Mouse (Mus musculus) adipocyte (in vitro differentiated cells): Measurements from ENCODE around the gene Prdx6.
"Not testable (repeated sequence)": the region's sequence is repeated elsewhere in the genome, so short reads cannot be mapped to it uniquely, and the experiment has no call there.

Source experiments
- DNase-seq: peaks from one replicate; pipeline ENCODE4 v3.0.0-alpha.2; 2016; ENCODE audit warnings: low spot score

Prdx6 gene

GRCm38 (mm10) chr1:161251417-161252265, 622 bp upstream of the Prdx6 start:
- no peak for DNase-seq

- DNase-seq = peak; percentile 54
Observed at GRCm38 (mm10) chr1:161250031-161250603, 902 bp downstream of the Prdx6 start.

- DNase-seq = no peak
Observed at GRCm38 (mm10) chr1:161249442-161249841, 1.6 kb downstream of the Prdx6 start.

GRCm38 (mm10) chr1:161248685-161249084, 2.3 kb downstream of the Prdx6 start:
- no peak for DNase-seq

- peak; percentile 54 for DNase-seq
Observed at GRCm38 (mm10) chr1:161247643-161248580, 3.1 kb downstream of the Prdx6 start.

DNA sequence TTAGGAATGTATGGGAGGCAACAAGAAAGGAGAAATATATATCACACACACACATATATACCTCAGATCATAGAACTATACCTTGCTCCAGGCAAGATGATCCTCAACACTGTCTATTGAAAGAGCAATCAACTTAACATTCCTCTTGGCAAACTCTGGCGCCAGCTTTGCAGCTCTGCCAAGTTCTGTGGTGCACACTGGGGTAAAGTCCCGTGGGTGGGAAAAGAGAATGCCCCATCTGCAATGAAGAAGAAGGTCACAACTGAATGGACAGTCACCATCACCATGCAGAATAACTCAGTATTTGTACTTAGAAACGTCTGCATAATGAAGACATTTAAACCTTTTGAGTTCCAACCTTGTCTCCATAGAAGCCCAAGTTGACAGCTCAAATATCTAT, 3.8 kb downstream of the Prdx6 start:
- no peak for DNase-seq

- no peak for DNase-seq
Observed at GRCm38 (mm10) chr1:161237750-161238149, 13.3 kb downstream of the Prdx6 start.

DNA sequence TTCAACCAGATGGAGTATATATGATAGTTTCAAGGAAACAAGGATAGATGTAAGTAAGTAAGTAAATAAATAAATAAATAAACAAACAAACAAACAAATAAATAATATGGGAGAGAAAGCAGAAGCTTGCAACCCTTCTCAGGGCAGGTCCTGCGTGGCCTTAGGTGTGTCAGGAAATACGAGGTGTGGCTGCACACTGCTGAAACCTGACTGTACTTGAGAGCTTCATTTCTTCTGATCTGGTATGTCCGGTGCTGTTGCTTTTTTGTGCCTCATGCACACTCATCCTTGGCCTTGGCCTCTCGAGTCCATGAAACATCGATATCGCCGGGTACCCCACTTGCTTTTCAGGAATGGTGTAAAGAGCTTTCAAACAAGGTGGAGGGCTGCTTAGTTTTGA, 13.7 kb downstream of the Prdx6 start:
- no peak for DNase-seq

DNA sequence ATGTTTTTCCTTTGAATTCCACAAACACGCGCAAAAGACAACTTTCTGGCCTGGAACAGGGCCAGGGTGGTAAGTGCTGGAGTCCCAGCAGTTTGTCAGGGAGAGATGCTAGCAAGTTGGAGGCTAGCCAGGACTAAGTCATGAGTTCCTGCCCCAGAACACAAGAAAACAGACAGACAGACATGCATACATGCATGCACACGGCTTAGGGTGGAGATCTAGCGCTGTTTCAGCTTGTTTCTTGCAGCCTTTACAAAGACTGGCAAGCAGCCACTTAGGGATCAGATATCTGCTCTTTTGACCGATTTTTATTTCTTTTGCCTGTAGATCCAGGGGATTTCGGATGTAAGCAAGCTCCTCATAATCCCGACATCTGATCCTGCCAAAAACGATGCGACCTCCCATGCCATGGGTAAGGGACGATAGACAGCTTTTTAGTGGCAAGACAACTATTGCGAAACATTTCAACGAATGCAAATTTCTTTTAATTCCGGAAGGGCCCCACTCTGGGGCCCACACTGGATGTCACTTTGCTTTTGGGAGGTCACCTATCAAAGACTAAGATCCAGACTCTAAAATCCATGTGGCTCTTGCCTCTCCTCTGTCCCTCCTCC, 17.7 kb downstream of the Prdx6 start:
- no peak for DNase-seq

- no peak for DNase-seq
Observed at GRCm38 (mm10) chr1:161232181-161232580, 18.8 kb downstream of the Prdx6 start.

GRCm38 (mm10) chr1:161224837-161225236, 26.2 kb downstream of the Prdx6 start:
- peak; percentile 63 for DNase-seq

- DNase-seq = no peak
Observed at GRCm38 (mm10) chr1:161219816-161220215, 31.2 kb downstream of the Prdx6 start.

GRCm38 (mm10) chr1:161214465-161214864, 36.6 kb downstream of the Prdx6 start:
- DNase-seq = peak; percentile 41

DNA sequence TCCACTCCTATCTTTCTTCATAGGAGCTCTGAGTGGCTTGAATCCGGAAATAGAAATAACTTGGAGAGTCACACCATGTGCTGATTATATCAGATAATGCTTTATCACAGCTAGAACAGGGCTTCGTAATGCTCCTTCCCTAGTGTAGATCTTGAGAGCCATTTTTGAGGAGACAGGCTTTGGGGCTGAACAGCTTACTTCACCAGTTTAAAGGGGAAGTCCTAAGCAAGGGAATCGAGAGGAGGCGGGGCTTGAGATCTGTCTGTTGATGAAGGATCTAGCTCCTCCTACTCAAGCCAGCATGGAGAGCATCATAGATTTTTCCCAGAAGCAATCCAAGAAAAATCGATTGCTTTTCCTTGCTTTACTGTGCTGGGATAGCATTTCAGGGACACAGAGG, 51.2 kb downstream of the Prdx6 start:
- DNase-seq = no peak

DNA sequence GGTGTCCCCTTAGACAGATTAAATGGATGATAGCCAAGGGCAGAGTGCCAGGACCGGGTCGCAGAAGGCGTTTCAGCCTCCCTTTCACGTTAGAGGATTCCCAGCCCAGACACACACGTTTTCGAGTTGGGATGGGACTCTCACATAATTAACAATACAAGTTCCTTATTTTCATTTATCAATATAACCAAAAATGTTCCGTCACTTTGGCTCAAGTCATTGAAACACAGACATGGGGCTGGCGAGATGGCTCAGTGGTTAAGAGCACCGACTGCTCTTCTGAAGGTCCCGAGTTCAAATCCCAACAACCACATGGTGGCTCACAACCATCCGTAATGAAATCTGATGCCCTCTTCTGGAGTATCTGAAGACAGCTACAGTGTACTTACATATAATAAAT, 54.7 kb downstream of the Prdx6 start:
- not testable (repeated sequence) for DNase-seq

- peak; percentile 82 for DNase-seq
Observed at GRCm38 (mm10) chr1:161195541-161196351, 55.3 kb downstream of the Prdx6 start.

DNA sequence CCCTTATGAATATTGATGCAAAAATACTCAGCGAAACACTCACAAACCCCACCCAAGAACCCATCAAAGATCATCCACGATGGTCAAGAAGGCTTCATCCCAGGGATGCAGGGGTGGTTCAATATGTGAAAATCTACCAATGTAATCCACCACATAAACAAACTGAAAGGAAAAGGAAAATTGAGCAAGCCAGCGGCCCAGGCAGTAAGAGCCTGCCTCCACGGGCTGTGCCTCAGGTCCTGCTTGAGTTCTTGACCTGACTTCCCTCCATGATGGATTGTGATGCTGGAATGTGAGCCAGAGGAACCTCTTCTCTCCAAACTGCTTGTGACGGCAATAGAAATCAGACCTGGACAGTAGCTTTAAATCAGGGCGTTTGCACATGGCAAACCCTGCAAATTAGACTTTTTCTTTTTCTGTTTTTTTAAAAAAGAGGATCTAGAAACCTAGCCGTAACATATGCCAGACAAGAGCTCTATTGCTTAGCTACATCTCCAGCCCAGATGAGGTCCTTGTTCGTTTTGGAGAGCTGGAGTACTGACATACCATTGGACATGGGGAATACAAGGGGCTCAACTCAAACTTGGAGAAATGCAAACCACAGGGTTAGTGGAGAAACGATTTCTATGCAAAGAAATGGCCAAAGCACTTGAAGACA, 60.6 kb downstream of the Prdx6 start:
- DNase-seq = no peak
